Comparison of ENCODE assay signal across 25 mouse cellular contexts in the genomic region with DNA sequence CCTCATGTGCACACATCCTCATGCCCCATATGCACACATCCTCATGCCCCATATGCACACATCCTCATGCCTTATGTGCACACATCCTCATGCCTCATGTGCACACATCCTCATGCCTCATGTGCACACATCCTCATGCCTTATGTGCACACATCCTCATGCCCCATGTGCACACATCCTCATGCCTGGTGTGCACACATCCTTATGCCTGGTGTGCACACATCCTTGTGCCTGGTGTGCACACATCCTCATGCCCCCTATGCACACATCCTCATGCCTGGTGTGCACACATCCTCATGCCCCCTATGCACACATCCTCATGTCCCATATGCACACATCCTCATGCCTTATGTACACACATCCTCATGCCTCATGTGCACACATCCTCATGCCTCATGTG. TPM values are rescaled to one million over a fixed set of nuclear protein-coding genes. Genes with fewer than 3 reads are reported as not detected.
DNase-seq lines count a peak whose midpoint lies in the region; ATAC-seq and TF ChIP-seq lines count a peak whose summit lies in the region.
"Not testable (repeated sequence)": the region's sequence is repeated elsewhere in the genome, so short reads cannot be mapped to it uniquely, and the experiment has no call there.
"Had no signal": no experiment of that assay in that cellular context is flagged by ENCODE, and none has a peak within 500 bp of the region (broad histone marks: within the 10 kb centered on the region; RNA-seq: fewer than 3 reads in every experiment).

No protein-coding gene starts in this region.

- DNase-seq in CD4-positive, CD25-positive, alpha-beta regulatory T cell, adult 2 months (ENCODE audit: low read depth, low spot score), result peak; percentile 10
- not testable (repeated sequence) for DNase-seq in G1E (ENCODE audit: low spot score)
- peak; percentile 82 for DNase-seq in heart, adult 11 months
- peak; percentile 2 for DNase-seq in naive thymus-derived CD4-positive, alpha-beta T cell, adult 2 months (ENCODE audit: low read depth)
- DNase-seq in skeletal muscle tissue, adult 2 months (ENCODE audit: low read depth, low spot score), result peak; percentile 11
- DNase-seq in splenic B cell, adult 2 months (ENCODE audit: low read depth, low spot score), result peak; percentile 16

- H3K9me3 ChIP-seq in G1E (replicated peaks), result not testable (repeated sequence)
- peaks cover 11% of the 10 kb centered on the region for H3K9me3 ChIP-seq in megakaryocyte, embryonic 14.5 days

- H3K36me3 ChIP-seq in G1E (replicated peaks); megakaryocyte, embryonic 14.5 days (replicated peaks; ENCODE audit: low read length); splenic B cell, adult 2 months (ENCODE audit: control insufficient read depth, insufficient read depth, low read length, poor library complexity, severe bottlenecking): not testable (repeated sequence)

- H3K27me3 ChIP-seq in G1E (ENCODE audit: insufficient read depth, low read length); megakaryocyte, embryonic 14.5 days (replicated peaks); splenic B cell, adult 2 months (ENCODE audit: control insufficient read depth, insufficient read depth, low read length, poor library complexity, severe bottlenecking): not testable (repeated sequence)

- ATAC-seq in G1E (ENCODE audit: extremely low read depth, insufficient number of reproducible peaks, low FRiP score, poor library complexity, severe bottlenecking), result not testable (repeated sequence)
- peak; percentile 51; the same call in 1 of the 2 replicates for ATAC-seq in neutrophil, adult 5-6 weeks (ENCODE audit: extremely low read depth, insufficient number of reproducible peaks, low FRiP score, poor library complexity, severe bottlenecking)

- H3K4me3 ChIP-seq in G1E (ENCODE audit: low read depth, low read length), result peak overlapping the region; percentile 28; the same call in 1 of the 2 replicates
- H3K4me3 ChIP-seq in megakaryocyte, embryonic 14.5 days (replicated peaks), result peak overlapping the region; percentile 75

- not testable (repeated sequence) for H3K4me1 ChIP-seq in G1E (ENCODE audit: insufficient read depth, low read depth, low read length); megakaryocyte, embryonic 14.5 days

- TF ChIP-seq CTCF in G1E (IDR thresholded peaks at IDR 0.05; ENCODE audit: low read depth, low read length), result not testable (repeated sequence)

RNA-seq across cellular contexts. Expression of a gene that starts 14.6 kb away (rescaled TPM):
- total RNA-seq in G1E (2014; fragmentation: Nextera tagmentation) (not detected in 2 replicates), G1E (2017) (not detected in 2 replicates)
- polyA plus RNA-seq in G1E (2012), result not detected in 2 replicates
- not detected in 2 replicates for polyA plus RNA-seq in megakaryocyte, embryonic 14.5 days (2012; ENCODE audit: insufficient read depth, low replicate concordance)
- not detected in 2 replicates for total RNA-seq in neutrophil, adult 5-6 weeks (2017)
- total RNA-seq: adrenal gland, adult 18-20 months; adrenal gland, adult 2 months; adrenal gland, adult 8-10 months; adrenal gland, postnatal 10 days; adrenal gland, postnatal 14 days; adrenal gland, postnatal 25 days; adrenal gland, postnatal 36 days; adrenal gland, postnatal 4 days; CH12.LX; ES-E14; MEL had no signal
- polyA plus RNA-seq: activated CD4-positive, CD25-positive, alpha-beta regulatory T cell, adult 4 months; adrenal gland, adult 2 months; brain, embryonic 14.5 days; C2C12; CD4-positive, CD25-positive, alpha-beta regulatory T cell, adult 4 months; cerebellum, adult 2 months; Patski had no signal

RNA-seq across cellular contexts. Expression of a gene that starts 56.3 kb away (rescaled TPM):
- total RNA-seq in G1E (2014; fragmentation: Nextera tagmentation) (not detected in 2 replicates), G1E (2017) (0.12 and 0.33 TPM in 2 replicates)
- polyA plus RNA-seq in G1E (2012), result not detected in 2 replicates
- not detected in 2 replicates for polyA plus RNA-seq in megakaryocyte, embryonic 14.5 days (2012; ENCODE audit: insufficient read depth, low replicate concordance)
- not detected in 2 replicates for total RNA-seq in neutrophil, adult 5-6 weeks (2017)
- total RNA-seq: adrenal gland, adult 18-20 months; adrenal gland, adult 2 months; adrenal gland, adult 8-10 months; adrenal gland, postnatal 10 days; adrenal gland, postnatal 14 days; adrenal gland, postnatal 25 days; adrenal gland, postnatal 36 days; adrenal gland, postnatal 4 days; CH12.LX; ES-E14; MEL had no signal
- polyA plus RNA-seq: activated CD4-positive, CD25-positive, alpha-beta regulatory T cell, adult 4 months; adrenal gland, adult 2 months; C2C12; CD4-positive, CD25-positive, alpha-beta regulatory T cell, adult 4 months; Patski had no signal
